Mouse (Mus musculus): ENCODE measurements at regions not wholly inside any gene's neighbourhood (a gene's known extent, or its start where the extent isn't known, plus 50 kb on each side); places are given as distances from the start of the nearest gene placed in this dataset.

- TF ChIP-seq POLR2A (IDR thresholded peaks at IDR 0.05; ENCODE audit: borderline replicate concordance, insufficient read depth, low read length) (no peak), CTCF (IDR thresholded peaks at IDR 0.05; ENCODE audit: borderline replicate concordance, insufficient read depth, low read depth, low read length) (no peak)
These were observed 117.1 kb downstream of the Amer3 start for GRCm38 (mm10) chr1:34696533-34696932.
